Mouse (Mus musculus) embryo, embryonic 11 days (tissue): ENCODE results near the gene Gm11361.

ENCODE experiments used
- DNase-seq: peaks from one replicate; pipeline ENCODE4 v3.0.0-alpha.2; 2015

Gene Gm11361

GRCm38 (mm10) chr13:28257228-28257627 is at the start of gene Gm11361:
TSS of gene Gm11361 (plus strand) at chr13:28257528.
- no peak for DNase-seq

- DNase-seq: peak; percentile 21
These were observed 7.1 kb downstream of the Gm11361 start for GRCm38 (mm10) chr13:28264399-28264798.

- DNase-seq: no peak
These were observed 30.0 kb downstream of the Gm11361 start for GRCm38 (mm10) chr13:28287368-28287767.

- DNase-seq: no peak
These were observed 36.9 kb downstream of the Gm11361 start for GRCm38 (mm10) chr13:28294272-28294671.

GRCm38 (mm10) chr13:28294757-28295361 is 37.5 kb downstream of the Gm11361 start:
- DNase-seq: peak; percentile 71

- DNase-seq: no peak
These were observed 38.2 kb downstream of the Gm11361 start for GRCm38 (mm10) chr13:28295492-28295891.

- DNase-seq: no peak
These were observed 39.8 kb downstream of the Gm11361 start for GRCm38 (mm10) chr13:28297098-28297497.

GRCm38 (mm10) chr13:28297577-28297976 is 40.2 kb downstream of the Gm11361 start:
- DNase-seq: peak; percentile 13
